Mouse (Mus musculus) frontal cortex, postnatal 25 days (tissue): ENCODE measurements around the gene Itm2c.

Experiments used
- DNase-seq, 2 experiments: peaks; one replicate each; pipeline ENCODE4 v3.0.0; 2022; ENCODE audit warnings: low spot score in 2 of 2

Itm2c gene

GRCm38 (mm10) chr1:85894231-85894747, at the start of gene Itm2c:
Itm2c (plus strand) TSS chr1:85894281.
- peak; percentile 75 to 84 for DNase-seq

DNA sequence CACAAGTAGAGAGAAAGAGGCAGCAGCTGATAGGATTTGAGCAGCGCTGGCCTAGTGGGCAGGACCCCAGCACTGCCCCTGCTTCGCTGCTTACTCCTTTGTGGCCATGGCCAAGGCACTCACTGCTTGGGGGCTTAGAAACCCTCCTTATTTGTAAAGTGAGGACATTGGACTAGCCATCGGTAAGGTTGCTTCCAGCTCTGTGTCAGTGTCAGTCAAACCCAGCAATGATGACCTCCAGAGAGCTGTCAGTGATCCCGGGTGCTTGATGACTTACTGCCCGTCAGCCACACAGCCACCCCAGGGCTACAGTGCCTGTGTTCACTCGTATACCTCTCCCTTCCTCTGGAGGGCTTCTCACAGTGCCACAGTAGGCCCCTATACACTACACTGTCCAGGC, 49.1 kb upstream of the Itm2c start:
- DNase-seq, result no peak

- no peak for DNase-seq
Observed at GRCm38 (mm10) chr1:85845476-85845875, 48.6 kb upstream of the Itm2c start.

DNA sequence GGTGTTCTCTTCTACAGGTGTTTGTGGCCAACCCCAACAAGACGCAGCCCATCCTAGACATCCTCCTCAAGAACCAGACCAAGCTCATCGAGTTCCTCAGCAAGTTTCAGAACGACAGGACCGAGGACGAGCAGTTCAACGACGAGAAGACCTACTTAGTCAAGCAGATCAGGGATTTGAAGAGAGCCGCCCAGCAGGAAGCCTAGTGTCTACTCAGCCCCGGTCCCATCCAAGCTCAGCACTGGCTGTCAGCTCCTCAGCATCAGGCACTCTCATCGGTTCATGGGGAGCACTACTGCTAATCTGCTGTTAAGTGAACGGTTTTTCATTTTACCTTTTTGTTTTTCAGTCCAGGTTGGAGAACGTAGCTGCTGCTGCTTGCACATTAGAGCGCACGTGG, 45.1 kb upstream of the Itm2c start:
- DNase-seq, result no peak

- no peak for DNase-seq
Observed at GRCm38 (mm10) chr1:85850851-85851250, 43.2 kb upstream of the Itm2c start.

DNA sequence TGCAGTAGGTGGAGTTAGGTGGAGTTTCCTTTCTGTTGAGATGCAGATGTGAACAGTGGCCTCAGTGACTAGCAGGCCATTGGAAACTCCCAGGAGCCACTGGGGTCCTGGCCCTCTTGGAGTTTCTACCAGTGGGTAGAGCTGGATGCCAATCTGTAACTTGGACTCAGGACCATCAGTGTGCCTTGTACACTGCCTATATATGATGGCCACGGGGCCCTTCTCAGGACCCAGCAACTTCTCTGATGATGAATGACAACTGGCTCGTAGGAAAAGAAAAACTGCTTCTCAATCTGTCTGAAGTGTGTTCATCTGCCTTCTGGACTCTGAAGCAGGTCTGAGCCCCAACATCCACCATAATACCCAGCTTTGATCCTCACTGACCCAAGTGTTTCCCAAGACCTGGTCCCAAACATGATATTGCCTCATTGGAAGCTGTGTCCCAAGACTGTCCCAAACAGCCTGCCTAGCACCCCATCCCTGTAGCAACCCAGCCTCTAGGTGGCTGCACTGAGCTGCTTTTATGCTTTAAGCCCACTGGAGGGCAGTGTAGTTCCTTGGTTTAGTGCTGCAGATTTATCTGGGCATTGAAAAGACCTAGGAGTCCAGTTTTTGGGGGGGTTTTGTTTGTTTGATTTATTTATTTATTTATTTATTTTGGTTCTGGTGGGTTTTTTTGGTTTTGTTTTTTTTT, 40.9 kb upstream of the Itm2c start:
- DNase-seq, result peak; percentile 56 to 61

GRCm38 (mm10) chr1:85853865-85854264, 40.2 kb upstream of the Itm2c start:
- DNase-seq, result no peak

GRCm38 (mm10) chr1:85854475-85854874, 39.6 kb upstream of the Itm2c start:
- DNase-seq, result no peak

- no peak for DNase-seq
Observed at GRCm38 (mm10) chr1:85856266-85856665, 37.8 kb upstream of the Itm2c start.

- no peak for DNase-seq
Observed at GRCm38 (mm10) chr1:85857261-85857754, 36.8 kb upstream of the Itm2c start.

- DNase-seq, result no peak
Observed at GRCm38 (mm10) chr1:85864383-85864782, 29.7 kb upstream of the Itm2c start.

DNA sequence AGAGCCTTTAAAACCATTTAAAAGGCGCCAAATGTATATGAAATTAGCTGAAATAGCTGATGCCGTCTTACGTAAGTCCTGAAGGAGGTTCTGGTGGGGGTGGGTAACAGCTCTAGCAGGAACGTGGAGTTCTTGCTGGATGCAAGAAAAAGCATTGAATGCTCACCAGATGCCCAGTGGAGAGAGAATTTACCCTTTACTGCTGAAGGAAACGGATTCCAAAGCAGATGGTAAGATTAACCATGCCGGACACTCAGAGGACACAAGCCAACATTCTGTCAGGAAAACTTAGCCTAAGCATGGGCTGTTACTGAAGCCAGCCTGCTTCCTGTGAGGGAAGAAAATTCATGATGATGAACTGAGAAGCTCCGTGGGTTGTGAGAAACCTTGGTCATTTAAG, 24.1 kb upstream of the Itm2c start:
- DNase-seq, result peak; percentile 11 to 23

DNA sequence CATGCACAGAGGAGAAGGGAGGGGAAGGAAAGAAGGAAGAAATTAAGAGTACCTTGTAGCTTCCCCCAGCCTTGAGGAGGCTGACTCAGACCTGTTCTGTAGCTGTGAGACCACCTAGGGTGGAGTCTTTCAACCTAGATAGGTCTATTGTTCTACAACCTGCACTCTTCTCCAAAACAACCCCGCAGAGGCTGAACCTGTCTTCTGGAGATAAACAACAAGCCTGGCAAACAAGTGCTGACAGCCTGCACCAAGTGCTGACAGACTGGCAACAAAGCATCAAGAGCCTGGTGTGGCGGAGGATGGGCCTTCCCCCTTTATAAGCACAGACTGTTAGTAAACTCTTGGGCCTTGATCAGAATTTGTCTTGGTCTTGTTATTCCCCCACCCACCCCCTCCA, 23.5 kb upstream of the Itm2c start:
- DNase-seq, result no peak

GRCm38 (mm10) chr1:85882003-85882402, 12.1 kb upstream of the Itm2c start:
- DNase-seq, result no peak

DNA sequence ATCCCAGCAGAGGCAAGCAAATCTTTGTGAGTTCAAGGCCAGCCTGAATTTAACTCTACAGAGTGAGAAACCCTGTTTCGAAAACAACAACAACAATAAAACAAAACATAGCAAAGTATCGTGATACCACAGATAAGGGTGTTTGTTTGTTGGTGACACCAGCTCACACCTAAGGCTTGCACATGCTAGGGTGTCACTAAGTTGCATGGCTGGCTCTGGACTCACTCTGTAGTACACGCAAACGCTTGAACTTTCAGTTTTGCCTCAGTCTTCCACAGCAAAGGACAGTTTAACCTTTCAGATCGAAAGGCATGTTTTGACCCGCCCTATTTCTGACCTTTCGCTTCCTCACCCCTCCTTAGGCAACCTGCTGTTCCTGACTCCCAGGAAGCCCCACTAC, 6.9 kb upstream of the Itm2c start:
- no peak for DNase-seq

DNA sequence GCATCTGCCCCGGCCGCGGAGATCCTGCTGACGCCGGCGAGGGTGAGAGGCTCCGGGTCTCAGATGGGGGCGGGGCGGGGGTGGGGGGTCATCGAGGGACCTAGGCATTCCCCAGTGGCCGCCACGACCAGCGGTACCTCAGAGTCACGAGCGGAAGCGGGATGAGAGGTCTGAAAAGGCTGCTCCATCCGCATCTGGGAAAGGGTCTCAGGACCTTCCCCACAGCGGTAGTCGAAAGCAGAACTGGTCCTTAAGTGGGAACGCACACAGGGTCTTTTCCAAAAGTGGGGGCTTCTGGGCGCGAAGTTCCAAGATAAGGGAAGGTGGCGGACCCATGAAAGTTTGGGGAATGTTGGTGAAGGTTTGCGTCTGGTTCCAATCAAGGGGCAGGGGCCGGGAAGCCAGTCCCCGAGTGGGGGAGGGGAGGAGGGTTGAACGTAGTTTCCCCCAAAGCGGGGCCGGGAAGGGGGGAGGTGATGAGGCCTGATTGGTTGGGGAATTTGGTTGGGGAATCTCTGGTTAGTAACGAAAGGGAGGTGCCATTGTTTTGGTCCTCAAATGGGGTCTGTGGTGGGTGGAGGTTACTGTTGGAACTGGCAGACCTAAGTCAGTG, 773 bp downstream of the Itm2c start:
- DNase-seq, result peak in 1 of 2 experiments; percentile 29

- DNase-seq, result peak in 1 of 2 experiments; percentile 11
Observed at GRCm38 (mm10) chr1:85895391-85895837, 1.3 kb downstream of the Itm2c start.

DNA sequence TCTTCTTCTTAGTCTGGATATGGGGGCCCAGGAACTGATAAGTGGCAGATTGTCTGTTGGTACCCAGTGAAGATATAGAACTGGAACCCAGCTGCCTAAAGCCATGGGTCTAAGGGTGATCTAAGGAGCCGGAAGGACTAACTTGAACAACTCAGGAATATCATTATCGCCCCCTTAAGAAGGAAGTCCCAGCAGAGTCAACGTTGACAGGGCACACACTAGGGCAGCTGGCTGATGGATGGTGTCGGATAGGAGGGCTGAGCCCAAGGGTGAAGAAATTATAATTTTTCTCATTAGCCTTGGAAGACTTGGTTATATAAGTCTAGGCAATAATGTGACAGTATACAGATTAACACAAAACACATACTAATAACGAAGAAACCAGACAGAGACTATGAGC, 2.0 kb downstream of the Itm2c start:
- DNase-seq, result no peak

- peak in 1 of 2 experiments; percentile 8 for DNase-seq
Observed at GRCm38 (mm10) chr1:85896781-85897700, 3.0 kb downstream of the Itm2c start.

DNA sequence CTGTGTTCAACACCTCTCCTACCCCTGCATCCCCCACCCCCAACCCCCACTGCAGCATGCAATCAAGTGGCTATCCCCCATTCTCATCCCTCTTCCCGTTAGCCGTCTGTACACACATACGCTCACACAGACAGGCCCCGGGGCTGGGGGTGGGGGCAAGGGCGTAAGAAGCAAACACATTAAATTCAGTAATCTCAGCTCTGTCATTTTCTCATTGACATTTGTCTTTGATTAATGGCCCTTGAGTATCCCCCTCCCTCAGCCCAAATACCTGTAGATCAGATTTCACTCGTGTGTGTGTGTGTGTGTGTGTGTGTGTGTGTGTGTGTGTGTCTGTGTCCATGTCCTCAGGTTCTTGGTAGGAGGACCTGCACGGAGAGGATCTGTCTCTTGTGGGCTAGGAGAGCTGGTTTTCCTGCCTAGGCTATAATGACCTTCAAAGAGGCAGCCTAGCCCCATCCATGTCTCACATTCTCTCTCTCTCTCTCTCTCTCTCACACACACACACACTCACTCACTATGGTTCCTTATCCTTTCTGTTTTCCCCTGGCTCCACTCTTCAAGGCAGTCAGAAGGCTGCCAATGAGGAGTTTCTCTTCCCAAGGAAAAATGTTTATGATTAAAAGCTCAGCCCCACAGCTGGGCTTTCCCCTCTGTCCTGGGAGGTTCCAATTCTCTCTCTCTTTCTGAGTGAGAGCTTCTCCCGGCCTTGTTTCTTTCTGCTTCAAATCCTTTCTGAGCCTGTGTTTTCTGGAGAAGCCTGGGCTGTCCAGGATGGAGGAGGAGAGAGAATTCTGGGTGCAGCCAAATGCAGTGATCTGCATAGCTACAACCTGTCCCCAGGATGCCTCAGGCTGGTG, 4.0 kb downstream of the Itm2c start:
- no peak for DNase-seq
